Mouse (Mus musculus): ENCODE data around the gene Slc16a3. TPM values are rescaled to one million over a fixed set of nuclear protein-coding genes. Genes with fewer than 3 reads are reported as not detected.

Slc16a3 gene
- polyA plus RNA-seq, 1 experiment from 2014 or later, result 39.3 TPM

DNA sequence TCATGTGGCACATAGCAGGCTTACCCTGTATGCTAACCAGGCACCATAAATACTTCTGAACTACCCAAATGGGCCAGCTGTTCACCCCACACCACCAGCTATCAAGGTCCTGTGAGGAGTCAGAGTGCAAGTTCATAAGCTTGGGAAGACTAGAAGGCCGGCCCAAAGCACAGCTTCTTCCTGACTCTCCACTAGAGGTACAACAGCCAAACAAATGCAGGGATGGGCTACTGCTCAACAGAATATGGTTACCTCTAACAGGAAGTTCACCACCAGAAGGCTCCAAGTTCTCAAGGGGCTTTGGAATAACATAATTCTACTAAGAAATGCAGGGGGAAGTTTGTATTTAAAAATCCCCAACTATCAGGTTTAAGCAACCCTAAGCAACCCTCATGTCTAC, 41.2 kb downstream of the Slc16a3 start:
- ATAC-seq (ENCODE audit: insufficient read depth), result no peak
- no peaks in the 10 kb centered on the region for H3K9me3 ChIP-seq (ENCODE audit: low read depth, low read length)
- peak overlapping the region; percentile 100 for H3K9ac ChIP-seq
- no peaks in the 10 kb centered on the region for H3K27me3 ChIP-seq (ENCODE audit: insufficient read depth, low read length)
- TF ChIP-seq CTCF (IDR thresholded peaks at IDR 0.05; ENCODE audit: low read depth), result no peak
- peak overlapping the region; percentile 100 for H3K4me3 ChIP-seq (ENCODE audit: low read depth, low read length)
- peak overlapping the region; percentile 74 for H3K4me2 ChIP-seq
- peak; percentile 17 for DNase-seq
- 0 out of 2 replicates have a peak overlapping the region, but pooled peaks have one; percentile 97 for H3K27ac ChIP-seq (ENCODE audit: low read depth)
- H3K36me3 ChIP-seq (ENCODE audit: insufficient read depth), result peaks cover 31% of the 10 kb centered on the region
- 9% methylated on average over 1 of the region's 1 CpGs for WGBS
- peaks cover 17% of the 10 kb centered on the region for H3K4me1 ChIP-seq (ENCODE audit: insufficient read depth)

DNA sequence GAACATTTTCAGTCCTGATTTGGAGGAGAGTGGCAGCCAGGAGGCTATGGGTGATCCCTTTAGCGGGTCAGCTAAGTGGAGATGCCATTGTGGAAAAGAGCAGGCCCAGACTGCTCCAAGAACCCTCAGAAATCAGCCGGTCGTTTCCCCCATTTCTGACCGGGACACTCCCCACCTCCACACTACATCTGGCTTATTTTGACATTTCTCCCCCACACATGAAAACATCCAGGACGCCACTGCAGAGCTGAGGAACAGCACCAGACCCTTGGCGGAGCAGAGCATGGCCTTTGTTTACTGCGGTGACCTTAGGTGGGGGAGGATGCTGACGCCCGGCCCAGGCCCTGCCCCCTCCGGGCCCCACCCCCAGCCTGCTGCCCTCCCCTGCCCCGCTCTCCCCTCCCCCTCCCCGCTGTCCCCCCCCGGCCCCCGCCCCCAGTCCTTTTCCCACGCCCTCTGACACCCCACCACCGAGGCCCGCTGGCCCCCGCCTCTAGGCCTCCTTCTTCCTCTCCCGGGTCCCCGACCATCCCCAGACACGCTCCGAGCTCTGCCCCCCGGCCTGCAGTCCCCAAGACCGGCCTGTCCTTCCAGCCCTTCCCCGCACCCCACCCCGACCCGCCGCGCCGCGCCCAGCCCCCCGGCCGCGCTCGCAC, 42.0 kb downstream of the Slc16a3 start:
- 1% methylated on average over 28 of the region's 35 CpGs for WGBS
- Histone ChIP-seq H3K9ac (peak overlapping the region; percentile 100), H3K27ac (ENCODE audit: low read depth) (peak overlapping the region; percentile 97), H3K27me3 (ENCODE audit: insufficient read depth, low read length) (no peaks in the 10 kb centered on the region), H3K9me3 (ENCODE audit: low read depth, low read length) (no peaks in the 10 kb centered on the region), H3K4me1 (ENCODE audit: insufficient read depth) (peaks cover 17% of the 10 kb centered on the region), H3K36me3 (ENCODE audit: insufficient read depth) (peaks cover 25% of the 10 kb centered on the region), H3K4me2 (peak overlapping the region; percentile 74), H3K4me3 (ENCODE audit: low read depth, low read length) (peak overlapping the region; percentile 100)
- peak; percentile 51; the same call in 1 of the 2 replicates for ATAC-seq (ENCODE audit: insufficient read depth)
- no peak for TF ChIP-seq CTCF (IDR thresholded peaks at IDR 0.05; ENCODE audit: low read depth)
- peak; percentile 42 for DNase-seq

GRCm38 (mm10) chr11:120990951-120991526, 42.8 kb downstream of the Slc16a3 start, which contains the start of gene Csnk1d:
Gene Csnk1d (minus strand): TSS chr11:120991330.
- WGBS, result 1% methylated on average over 45 of the region's 59 CpGs
- peak within 1 kb of the TSS; percentile 100 for H3K9ac ChIP-seq
- peaks cover 17% of the 10 kb centered on the region for H3K36me3 ChIP-seq (ENCODE audit: insufficient read depth)
- ATAC-seq (ENCODE audit: insufficient read depth) (peak; percentile 84), DNase-seq (peak; percentile 98)
- H3K27ac ChIP-seq (ENCODE audit: low read depth), result peak within 1 kb of the TSS; percentile 97
- H3K27me3 ChIP-seq (ENCODE audit: insufficient read depth, low read length), result no peaks in the 10 kb centered on the region
- TF ChIP-seq CTCF (IDR thresholded peaks at IDR 0.05; ENCODE audit: low read depth), result no peak
- no peaks in the 10 kb centered on the region for H3K9me3 ChIP-seq (ENCODE audit: low read depth, low read length)
- peak within 1 kb of the TSS; percentile 74 for H3K4me2 ChIP-seq
- H3K4me1 ChIP-seq (ENCODE audit: insufficient read depth), result peaks cover 17% of the 10 kb centered on the region
- H3K4me3 ChIP-seq (ENCODE audit: low read depth, low read length), result peak within 1 kb of the TSS; percentile 100

GRCm38 (mm10) chr11:120991791-120992190, 43.5 kb downstream of the Slc16a3 start:
- DNase-seq (no peak), ATAC-seq (ENCODE audit: insufficient read depth) (peak; percentile 5; the same call in 1 of the 2 replicates)
- peak overlapping the region; percentile 74 for H3K4me2 ChIP-seq
- peaks cover 17% of the 10 kb centered on the region for H3K4me1 ChIP-seq (ENCODE audit: insufficient read depth)
- H3K4me3 ChIP-seq (ENCODE audit: low read depth, low read length), result peak overlapping the region; percentile 100
- no peaks in the 10 kb centered on the region for H3K9me3 ChIP-seq (ENCODE audit: low read depth, low read length)
- peak overlapping the region; percentile 51; the same call in 1 of the 2 replicates for H3K9ac ChIP-seq
- WGBS, result 56% methylated on average over 3 of the region's 3 CpGs
- H3K27me3 ChIP-seq (ENCODE audit: insufficient read depth, low read length), result no peaks in the 10 kb centered on the region
- H3K27ac ChIP-seq (ENCODE audit: low read depth), result peak overlapping the region; percentile 97; the same call in 1 of the 2 replicates
- peaks cover 10% of the 10 kb centered on the region for H3K36me3 ChIP-seq (ENCODE audit: insufficient read depth)
- TF ChIP-seq CTCF (IDR thresholded peaks at IDR 0.05; ENCODE audit: low read depth), result no peak

DNA sequence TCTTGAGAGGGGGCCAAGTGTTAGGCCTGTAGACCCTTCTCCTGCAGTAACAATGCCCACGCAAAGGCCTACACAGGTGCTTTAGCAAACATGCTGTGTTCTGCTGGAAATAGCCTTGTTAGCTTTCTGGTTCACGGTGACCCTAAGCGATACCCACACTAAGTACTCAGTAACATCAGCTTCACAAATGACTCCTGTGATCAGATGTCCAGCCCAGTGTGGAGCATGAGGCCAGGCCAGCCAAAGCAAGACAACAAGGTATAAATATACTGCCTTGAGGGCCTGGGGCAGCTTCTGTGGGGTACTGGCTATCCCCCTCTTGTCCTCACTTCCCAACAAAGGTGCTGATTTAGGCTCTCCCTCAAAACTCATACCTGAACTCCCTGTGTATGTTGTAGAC, 44.8 kb downstream of the Slc16a3 start:
- Histone ChIP-seq H3K27ac (ENCODE audit: low read depth) (no peak overlapping the region), H3K9ac (no peak overlapping the region), H3K27me3 (ENCODE audit: insufficient read depth, low read length) (no peaks in the 10 kb centered on the region), H3K36me3 (ENCODE audit: insufficient read depth) (no peaks in the 10 kb centered on the region), H3K4me3 (ENCODE audit: low read depth, low read length) (no peak overlapping the region), H3K9me3 (ENCODE audit: low read depth, low read length) (no peaks in the 10 kb centered on the region), H3K4me2 (no peak overlapping the region), H3K4me1 (ENCODE audit: insufficient read depth) (peaks cover 17% of the 10 kb centered on the region)
- DNase-seq (no peak), ATAC-seq (ENCODE audit: insufficient read depth) (no peak)
- 97% methylated on average over 3 of the region's 3 CpGs for WGBS
- no peak for TF ChIP-seq CTCF (IDR thresholded peaks at IDR 0.05; ENCODE audit: low read depth)

- 74% methylated on average over 5 of the region's 5 CpGs for WGBS
- no peak for TF ChIP-seq CTCF (IDR thresholded peaks at IDR 0.05; ENCODE audit: low read depth)
- no peak for ATAC-seq (ENCODE audit: insufficient read depth)
These were observed 45.3 kb downstream of the Slc16a3 start for GRCm38 (mm10) chr11:120993586-120993985.

GRCm38 (mm10) chr11:120994741-120995140, 46.5 kb downstream of the Slc16a3 start:
- Histone ChIP-seq H3K9ac (no peak overlapping the region), H3K27ac (ENCODE audit: low read depth) (no peak overlapping the region), H3K36me3 (ENCODE audit: insufficient read depth) (no peaks in the 10 kb centered on the region), H3K27me3 (ENCODE audit: insufficient read depth, low read length) (no peaks in the 10 kb centered on the region), H3K4me3 (ENCODE audit: low read depth, low read length) (no peak overlapping the region), H3K9me3 (ENCODE audit: low read depth, low read length) (no peaks in the 10 kb centered on the region), H3K4me1 (ENCODE audit: insufficient read depth) (peaks cover 10% of the 10 kb centered on the region), H3K4me2 (no peak overlapping the region)
- TF ChIP-seq CTCF (IDR thresholded peaks at IDR 0.05; ENCODE audit: low read depth), result no peak
- ATAC-seq (ENCODE audit: insufficient read depth), result no peak
- 74% methylated on average over 6 of the region's 6 CpGs for WGBS
- no peak for DNase-seq

More at GRCm38 (mm10) chr11:120993586-120993985, 45.3 kb downstream of the Slc16a3 start:
- Histone ChIP-seq H3K9ac (no peak overlapping the region), H3K27me3 (ENCODE audit: insufficient read depth, low read length) (no peaks in the 10 kb centered on the region), H3K4me3 (ENCODE audit: low read depth, low read length) (no peak overlapping the region), H3K9me3 (ENCODE audit: low read depth, low read length) (no peaks in the 10 kb centered on the region), H3K4me2 (no peak overlapping the region), H3K27ac (ENCODE audit: low read depth) (no peak overlapping the region), H3K4me1 (ENCODE audit: insufficient read depth) (peaks cover 17% of the 10 kb centered on the region), H3K36me3 (ENCODE audit: insufficient read depth) (no peaks in the 10 kb centered on the region)
- DNase-seq, result no peak

Data from lung, embryonic 14.5 days (tissue).